In the genomic region with DNA sequence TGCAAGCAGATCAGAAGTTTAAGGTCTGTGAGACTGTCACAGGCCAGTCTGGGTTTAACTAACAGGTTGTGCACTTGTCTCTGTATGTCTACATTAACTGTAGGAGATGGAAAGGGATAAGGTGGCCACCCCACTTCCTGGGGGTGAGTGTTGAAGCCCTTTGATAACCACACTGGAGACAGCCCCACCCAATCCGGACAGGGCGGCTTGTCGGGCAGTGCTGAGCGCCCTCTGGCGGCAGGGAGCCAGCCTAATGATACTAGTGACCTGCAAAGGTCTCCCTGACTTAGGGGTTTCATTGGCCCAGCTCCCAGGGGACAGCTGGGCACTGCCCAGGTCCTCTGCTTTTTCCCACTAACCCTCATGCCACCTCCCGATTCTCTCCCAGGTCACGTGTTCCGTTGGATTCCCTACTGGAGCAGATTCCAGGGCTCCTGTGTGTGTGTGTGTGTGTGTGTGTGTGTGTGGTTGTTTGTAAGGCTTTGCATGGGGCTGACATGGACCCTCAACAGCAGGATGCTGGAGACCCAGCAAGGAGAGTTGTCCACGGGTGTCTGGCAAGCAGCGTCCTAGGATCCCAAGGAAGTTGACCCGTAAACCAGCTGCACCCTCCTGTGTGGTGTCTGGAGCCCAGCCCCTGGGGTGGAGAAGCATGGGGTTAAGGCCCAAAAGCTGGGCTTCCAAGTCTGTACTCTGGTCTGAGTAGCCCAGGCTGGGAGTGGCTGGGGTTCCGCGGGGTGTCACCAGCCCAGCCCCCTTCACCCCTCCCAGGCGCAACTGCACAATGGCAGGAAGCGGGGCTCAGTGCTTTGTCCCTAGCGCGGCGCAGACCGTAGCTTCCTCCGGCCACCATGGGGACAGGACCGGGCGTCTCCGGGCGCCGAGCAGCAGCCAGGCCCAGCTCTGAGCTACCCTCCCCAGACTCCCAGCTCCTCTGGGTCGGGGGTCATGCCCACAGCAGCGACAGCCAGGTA, we compare ENCODE assay signal across 8 mouse cellular contexts. TPM values are rescaled to one million over a fixed set of nuclear protein-coding genes. Genes with fewer than 3 reads are reported as not detected.
DNase-seq lines count a peak whose midpoint lies in the region; ATAC-seq and TF ChIP-seq lines count a peak whose summit lies in the region.

No protein-coding gene starts in this region.

- peak overlapping the region; percentile 44 for H3K4me3 ChIP-seq in layer of hippocampus, adult 2 months
- H3K4me3 ChIP-seq in forebrain, embryonic 13.5 days: no peak overlapping the region
- 0 out of 2 replicates have a peak overlapping the region, but pooled peaks have one; percentile 3 for H3K4me3 ChIP-seq in limb, embryonic 11.5 days (ENCODE audit: low read depth, low read length)
- 0 out of 2 replicates have a peak overlapping the region, but pooled peaks have one; percentile 3 for H3K4me3 ChIP-seq in midbrain, embryonic 12.5 days
- peak overlapping the region; percentile 3; the same call in 1 of the 2 replicates for H3K4me3 ChIP-seq in stomach, embryonic 14.5 days (ENCODE audit: low read depth, low read length)

- DNase-seq in layer of hippocampus, adult 2 months (ENCODE audit: low spot score in 2 of 2): peak in 1 of 2 experiments; percentile 68
- no peak for DNase-seq in layer of hippocampus, adult 9-10 months (ENCODE audit: low spot score)
- DNase-seq in c-Kit-positive CD71-positive TER-119-negative erythroid progenitor cells, embryonic 14.5 days (ENCODE audit: low read depth): peak; percentile 82
- DNase-seq in limb, embryonic 11.5 days (ENCODE audit: low spot score): peak; percentile 77

- TF ChIP-seq CTCF in layer of hippocampus, adult 2 months (conservative IDR thresholded peaks at IDR 0.05): peak; percentile 89

- H3K9me3 ChIP-seq in forebrain, embryonic 13.5 days (replicated peaks): no peaks in the 10 kb centered on the region
- no peaks in the 10 kb centered on the region for H3K9me3 ChIP-seq in limb, embryonic 11.5 days (ENCODE audit: control insufficient read depth, low read length)
- no peaks in the 10 kb centered on the region for H3K9me3 ChIP-seq in midbrain, embryonic 12.5 days
- no peaks in the 10 kb centered on the region for H3K9me3 ChIP-seq in stomach, embryonic 14.5 days (ENCODE audit: control insufficient read depth, low read depth, low read length)

- H3K4me1 ChIP-seq in forebrain, embryonic 13.5 days: peaks cover 13% of the 10 kb centered on the region
- peaks cover 25% of the 10 kb centered on the region for H3K4me1 ChIP-seq in limb, embryonic 11.5 days (ENCODE audit: control insufficient read depth, insufficient read depth, low read length)
- peaks cover 9% of the 10 kb centered on the region for H3K4me1 ChIP-seq in midbrain, embryonic 12.5 days
- peaks cover 16% of the 10 kb centered on the region; the same call in 1 of the 2 replicates for H3K4me1 ChIP-seq in stomach, embryonic 14.5 days (ENCODE audit: control insufficient read depth, insufficient read depth, low read length)

- peak overlapping the region; percentile 84 for H3K27ac ChIP-seq in layer of hippocampus, adult 2 months
- H3K27ac ChIP-seq in forebrain, embryonic 13.5 days: no peak overlapping the region
- no peak overlapping the region for H3K27ac ChIP-seq in limb, embryonic 11.5 days (replicated peaks; ENCODE audit: low read depth, low read length)
- no peak overlapping the region for H3K27ac ChIP-seq in midbrain, embryonic 12.5 days (replicated peaks)
- H3K27ac ChIP-seq in stomach, embryonic 14.5 days (ENCODE audit: low read length): peak overlapping the region; percentile 52; the same call in 1 of the 2 replicates

- H3K27me3 ChIP-seq in forebrain, embryonic 13.5 days: peaks cover 7% of the 10 kb centered on the region; the same call in 1 of the 2 replicates
- H3K27me3 ChIP-seq in limb, embryonic 11.5 days (ENCODE audit: control insufficient read depth, insufficient read depth, low read length): no peaks in the 10 kb centered on the region
- H3K27me3 ChIP-seq in midbrain, embryonic 12.5 days: peaks cover 12% of the 10 kb centered on the region
- no peaks in the 10 kb centered on the region for H3K27me3 ChIP-seq in stomach, embryonic 14.5 days (ENCODE audit: control insufficient read depth, insufficient read depth, low read length)

- H3K36me3 ChIP-seq in forebrain, embryonic 13.5 days (ENCODE audit: poor library complexity, severe bottlenecking): no peaks in the 10 kb centered on the region
- no peaks in the 10 kb centered on the region for H3K36me3 ChIP-seq in limb, embryonic 11.5 days (ENCODE audit: control insufficient read depth, insufficient read depth, low read length)
- no peaks in the 10 kb centered on the region for H3K36me3 ChIP-seq in midbrain, embryonic 12.5 days
- no peaks in the 10 kb centered on the region for H3K36me3 ChIP-seq in stomach, embryonic 14.5 days (ENCODE audit: control insufficient read depth, insufficient read depth, low read length)

- 17% methylated on average over 27 of the region's 27 CpGs for WGBS in forebrain, embryonic 13.5 days
- 18% methylated on average over 25 of the region's 27 CpGs for WGBS in limb, embryonic 11.5 days
- whole genome bisulfite sequencing in midbrain, embryonic 12.5 days: 25% methylated on average over 27 of the region's 27 CpGs
- WGBS in stomach, embryonic 14.5 days: 30% methylated on average over 27 of the region's 27 CpGs

- ATAC-seq in forebrain, embryonic 13.5 days: 0 out of 2 replicates have a peak, but pooled peaks have one; percentile 4
- peak; percentile 78 to 80 for ATAC-seq in hematopoietic stem cell, adult 5-6 weeks (replicated peaks in 1 of 2; ENCODE audit: insufficient read depth in 1 of 2, low FRiP score in 2 of 2, low TSS enrichment in 1 of 2, low read depth in 1 of 2, poor library complexity in 2 of 2, severe bottlenecking in 2 of 2)
- ATAC-seq in limb, embryonic 11.5 days (ENCODE audit: insufficient number of reproducible peaks, low FRiP score, low TSS enrichment, low read depth): peak; percentile 19; the same call in 1 of the 2 replicates
- 0 out of 2 replicates have a peak, but pooled peaks have one; percentile 30 for ATAC-seq in midbrain, embryonic 12.5 days (ENCODE audit: low FRiP score, low read depth)
- no peak for ATAC-seq in stomach, embryonic 14.5 days (ENCODE audit: insufficient number of reproducible peaks, insufficient read depth, low FRiP score, low read depth)

- H3K9ac ChIP-seq in forebrain, embryonic 13.5 days: no peak overlapping the region; the same call in 1 of the 2 replicates
- peak overlapping the region; percentile 3; the same call in 1 of the 2 replicates for H3K9ac ChIP-seq in limb, embryonic 11.5 days (ENCODE audit: low read length)
- H3K9ac ChIP-seq in midbrain, embryonic 12.5 days (replicated peaks): no peak overlapping the region
- no peak overlapping the region for H3K9ac ChIP-seq in stomach, embryonic 14.5 days (replicated peaks; ENCODE audit: low read depth, low read length)

- H3K4me2 ChIP-seq in forebrain, embryonic 13.5 days: peak overlapping the region; percentile 14; the same call in 1 of the 2 replicates
- no peak overlapping the region for H3K4me2 ChIP-seq in limb, embryonic 11.5 days (ENCODE audit: low read depth, severe bottlenecking)
- H3K4me2 ChIP-seq in midbrain, embryonic 12.5 days (replicated peaks): 0 out of 2 replicates have a peak overlapping the region, but pooled peaks have one; percentile 13
- H3K4me2 ChIP-seq in stomach, embryonic 14.5 days (replicated peaks; ENCODE audit: low read depth, low read length): 0 out of 2 replicates have a peak overlapping the region, but pooled peaks have one; percentile 5

RNA-seq across cellular contexts. Expression of a gene that starts 19.5 kb away (rescaled TPM):
- 10 to 100 TPM; 22.7 to 48.4 TPM for total RNA-seq in layer of hippocampus, adult 2 months (2021)
- 0.38 and 0.88 TPM in 2 replicates for polyA plus RNA-seq in forebrain, embryonic 13.5 days (2015; fragmentation: Nextera tagmentation; extraction: Ambion mirVana)
- total RNA-seq in hematopoietic stem cell, adult 5-6 weeks (2017): 0.69 and 1.1 TPM in 2 replicates
- 0.38 and 0.79 TPM in 2 replicates for polyA plus RNA-seq in limb, embryonic 11.5 days (2014; fragmentation: Nextera tagmentation; extraction: Ambion mirVana)
- polyA plus RNA-seq in midbrain, embryonic 12.5 days (2016; fragmentation: Nextera tagmentation; extraction: Ambion mirVana): 0.73 and 0.83 TPM in 2 replicates
- polyA plus RNA-seq in stomach, embryonic 14.5 days (2014; fragmentation: Nextera tagmentation; extraction: Ambion mirVana): 0.67 and 0.91 TPM in 2 replicates

RNA-seq across cellular contexts. Expression of a gene that starts 23.9 kb away (rescaled TPM):
- 100 to 1,000 TPM; 163 to 164 TPM for total RNA-seq in layer of hippocampus, adult 2 months (2021)
- polyA plus RNA-seq in forebrain, embryonic 13.5 days (2015; fragmentation: Nextera tagmentation; extraction: Ambion mirVana): 8.4 and 9.2 TPM in 2 replicates
- 3.8 and 3.9 TPM in 2 replicates for total RNA-seq in hematopoietic stem cell, adult 5-6 weeks (2017)
- 8.8 and 8.9 TPM in 2 replicates for polyA plus RNA-seq in limb, embryonic 11.5 days (2014; fragmentation: Nextera tagmentation; extraction: Ambion mirVana)
- 9.4 and 9.9 TPM in 2 replicates for polyA plus RNA-seq in midbrain, embryonic 12.5 days (2016; fragmentation: Nextera tagmentation; extraction: Ambion mirVana)
- polyA plus RNA-seq in stomach, embryonic 14.5 days (2014; fragmentation: Nextera tagmentation; extraction: Ambion mirVana): 10.4 and 11.5 TPM in 2 replicates

RNA-seq across cellular contexts. Expression of a gene that starts 55.9 kb away (rescaled TPM):
- total RNA-seq in layer of hippocampus, adult 2 months (2021): 1 to 10 TPM; 1.2 to 1.9 TPM
- polyA plus RNA-seq in forebrain, embryonic 13.5 days (2015; fragmentation: Nextera tagmentation; extraction: Ambion mirVana): 0.10 and 0.13 TPM in 2 replicates
- total RNA-seq in hematopoietic stem cell, adult 5-6 weeks (2017): 0.89 and 1.6 TPM in 2 replicates
- 1.6 and 1.9 TPM in 2 replicates for polyA plus RNA-seq in limb, embryonic 11.5 days (2014; fragmentation: Nextera tagmentation; extraction: Ambion mirVana)
- 0.26 TPM in 1 of 2 replicates, not detected in the other for polyA plus RNA-seq in midbrain, embryonic 12.5 days (2016; fragmentation: Nextera tagmentation; extraction: Ambion mirVana)
- polyA plus RNA-seq in stomach, embryonic 14.5 days (2014; fragmentation: Nextera tagmentation; extraction: Ambion mirVana): 10.5 and 10.9 TPM in 2 replicates

RNA-seq across cellular contexts. Expression of a gene that starts 57.1 kb away (rescaled TPM):
- total RNA-seq in layer of hippocampus, adult 2 months (2021): 10 to 100 TPM; 19.9 to 21.0 TPM
- polyA plus RNA-seq in forebrain, embryonic 13.5 days (2015; fragmentation: Nextera tagmentation; extraction: Ambion mirVana): 22.5 and 25.8 TPM in 2 replicates
- total RNA-seq in hematopoietic stem cell, adult 5-6 weeks (2017): 24.8 and 27.0 TPM in 2 replicates
- 38.1 and 40.3 TPM in 2 replicates for polyA plus RNA-seq in limb, embryonic 11.5 days (2014; fragmentation: Nextera tagmentation; extraction: Ambion mirVana)
- 35.4 and 36.9 TPM in 2 replicates for polyA plus RNA-seq in midbrain, embryonic 12.5 days (2016; fragmentation: Nextera tagmentation; extraction: Ambion mirVana)
- 29.5 and 30.0 TPM in 2 replicates for polyA plus RNA-seq in stomach, embryonic 14.5 days (2014; fragmentation: Nextera tagmentation; extraction: Ambion mirVana)

RNA-seq across cellular contexts. Expression of a gene that starts 57.9 kb away (rescaled TPM):
- total RNA-seq in layer of hippocampus, adult 2 months (2021): under 1 TPM; 0.69 to 0.76 TPM
- polyA plus RNA-seq in forebrain, embryonic 13.5 days (2015; fragmentation: Nextera tagmentation; extraction: Ambion mirVana): 0.53 and 0.83 TPM in 2 replicates
- 1.5 and 4.8 TPM in 2 replicates for total RNA-seq in hematopoietic stem cell, adult 5-6 weeks (2017)
- polyA plus RNA-seq in limb, embryonic 11.5 days (2014; fragmentation: Nextera tagmentation; extraction: Ambion mirVana): 0.40 and 0.75 TPM in 2 replicates
- 0.59 and 1.3 TPM in 2 replicates for polyA plus RNA-seq in midbrain, embryonic 12.5 days (2016; fragmentation: Nextera tagmentation; extraction: Ambion mirVana)
- 0.30 and 0.34 TPM in 2 replicates for polyA plus RNA-seq in stomach, embryonic 14.5 days (2014; fragmentation: Nextera tagmentation; extraction: Ambion mirVana)

Comparison
In these comparisons a context has a peak if more than half of its experiments do, and no peak if none do; other contexts are left out.
1. H3K27ac ChIP-seq: peak in layer of hippocampus, adult 2 months (single experiment) and stomach, embryonic 14.5 days (single experiment); none in forebrain, embryonic 13.5 days (single experiment), limb, embryonic 11.5 days (single experiment) and midbrain, embryonic 12.5 days (single experiment).